Mouse (Mus musculus) spleen, adult 10 weeks (tissue): ENCODE measurements around the gene Fbxw24. TPM values are rescaled to one million over a fixed set of nuclear protein-coding genes. Genes with fewer than 3 reads are reported as not detected.

Source experiments
- polyA plus RNA-seq: library from polyadenylated mRNA; stranded (reverse); fragments of 350-450 nt; fragmentation: Illumina TruSeq; extraction: RNeasy Lipid Tissue Mini Kit (QIAGEN cat#74804); gene quantifications from one replicate; pipeline ENCODE4 v1.2.3, GENCODE M21; 2015; ENCODE audit warnings: low replicate concordance; ENCODE audit not compliant: insufficient read depth

Gene Fbxw24
- polyA plus RNA-seq = not detected

GRCm38 (mm10) chr9:109625957-109626356 is at the start of gene Fbxw24:
TSS of gene Fbxw24 (minus strand) at chr9:109626057.

GRCm38 (mm10) chr9:109664552-109664951 is 38.7 kb upstream of the Fbxw24 start, which contains the start of gene Fbxw25:
TSS of gene Fbxw25 (minus strand) at chr9:109664652.

GRCm38 (mm10) chr9:109568162-109568561 is 57.7 kb downstream of the Fbxw24 start, which contains the start of gene Fbxw15:
TSS of gene Fbxw15 (minus strand) at chr9:109568262.

Other genes starting within 250 kb of the Fbxw24 start
- gene Fbxw22, start 221.8 kb downstream of the Fbxw24 start, polyA plus RNA-seq = not detected
- gene Fbxw16, start 176.9 kb downstream of the Fbxw24 start, polyA plus RNA-seq = not detected
- gene Fbxw19, start 130.2 kb downstream of the Fbxw24 start, polyA plus RNA-seq = not detected
- gene Fbxw15, start 57.8 kb downstream of the Fbxw24 start, polyA plus RNA-seq = not detected
- gene Fbxw25, start 38.6 kb upstream of the Fbxw24 start, polyA plus RNA-seq = not detected
- 0.15 TPM for gene Fbxw18, start 76.6 kb upstream of the Fbxw24 start, polyA plus RNA-seq
- gene Fbxw26, start 120.0 kb upstream of the Fbxw24 start, polyA plus RNA-seq = not detected
- gene Fbxw27, start 164.6 kb upstream of the Fbxw24 start, polyA plus RNA-seq = not detected
- gene Spink8, start 186.2 kb upstream of the Fbxw24 start, polyA plus RNA-seq = not detected
- 13.1 TPM for gene Nme6, start 206.7 kb upstream of the Fbxw24 start, polyA plus RNA-seq
- 4.7 TPM for gene Camp, start 223.6 kb upstream of the Fbxw24 start, polyA plus RNA-seq
- gene Cdc25a, start 249.5 kb upstream of the Fbxw24 start, polyA plus RNA-seq = 16.1 TPM